Mouse (Mus musculus) naive thymus-derived CD4-positive, alpha-beta T cell, adult 2 months (primary cell): ENCODE results near the gene Rgs6.

Experiments used
- DNase-seq: peaks from one replicate; pipeline ENCODE4 v3.0.0-alpha.2; 2011; ENCODE audit warnings: low read depth

Rgs6 gene

GRCm38 (mm10) chr12:82588017-82588416, at the start of gene Rgs6:
Rgs6 (plus strand) TSS chr12:82588292.
- DNase-seq: no peak

DNA sequence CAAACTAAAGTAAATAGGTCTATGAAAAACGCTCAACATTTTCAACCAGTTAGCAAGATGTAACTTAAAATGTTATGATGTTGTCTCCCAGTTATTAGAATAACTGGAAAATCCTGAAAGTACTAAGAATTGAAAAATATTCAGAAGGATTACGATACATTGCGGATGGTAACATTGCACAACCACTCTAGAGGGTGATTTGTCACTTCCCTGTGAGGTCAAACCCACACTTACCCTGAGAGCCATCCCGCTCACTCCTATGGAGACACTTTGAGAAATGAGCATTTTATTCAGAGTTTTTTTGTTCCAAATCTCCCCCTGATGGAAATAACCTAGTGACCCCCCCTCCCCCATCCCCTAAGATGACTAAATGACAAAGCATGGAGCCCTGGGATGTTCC, 41.0 kb upstream of the Rgs6 start:
- no peak for DNase-seq

GRCm38 (mm10) chr12:82549228-82549627, 38.9 kb upstream of the Rgs6 start:
- DNase-seq: no peak

DNA sequence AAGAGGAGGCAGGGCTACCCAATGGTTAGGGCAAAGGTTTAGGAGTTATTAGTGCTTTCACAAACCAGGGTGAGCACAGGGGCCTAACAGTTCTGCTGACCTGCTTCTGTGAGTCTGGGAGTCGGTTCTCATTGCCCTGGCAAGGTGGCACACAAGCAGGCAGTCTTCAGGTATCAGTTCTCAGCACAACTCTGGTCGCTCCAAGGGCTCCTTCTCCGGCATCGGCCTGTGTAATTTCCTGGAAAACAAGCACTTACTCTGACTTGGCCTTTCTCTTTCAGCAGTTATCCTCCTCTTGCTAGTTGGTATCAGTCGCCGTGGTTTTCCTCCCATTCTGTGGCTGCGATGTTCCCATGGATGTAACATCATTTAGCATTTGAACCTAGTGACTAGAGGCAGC, 38.0 kb upstream of the Rgs6 start:
- DNase-seq: no peak

- DNase-seq: no peak
These were observed 35.7 kb upstream of the Rgs6 start for GRCm38 (mm10) chr12:82552376-82552775.

DNA sequence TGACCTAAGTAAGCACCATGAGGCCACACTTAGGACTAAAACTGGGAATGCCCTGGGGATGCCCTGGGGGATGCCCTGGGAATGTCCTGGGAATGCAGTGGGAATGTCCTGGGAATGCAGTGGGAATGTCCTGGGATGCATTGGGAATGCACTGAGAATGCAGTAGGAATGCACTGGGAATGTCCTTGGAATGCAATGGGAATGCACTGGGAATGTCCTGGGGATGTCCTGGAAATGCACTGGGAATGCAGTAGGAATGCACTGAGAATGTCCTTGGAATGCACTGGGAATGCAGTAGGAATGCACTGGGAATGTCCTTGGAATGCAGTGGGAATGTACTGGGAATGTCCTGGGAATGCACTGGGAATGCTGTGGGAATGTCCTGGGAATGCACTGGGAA, 25.2 kb upstream of the Rgs6 start:
- DNase-seq: no peak

GRCm38 (mm10) chr12:82568370-82568769, 19.7 kb upstream of the Rgs6 start:
- no peak for DNase-seq

- DNase-seq: no peak
These were observed 15.4 kb upstream of the Rgs6 start for GRCm38 (mm10) chr12:82572706-82573105.

DNA sequence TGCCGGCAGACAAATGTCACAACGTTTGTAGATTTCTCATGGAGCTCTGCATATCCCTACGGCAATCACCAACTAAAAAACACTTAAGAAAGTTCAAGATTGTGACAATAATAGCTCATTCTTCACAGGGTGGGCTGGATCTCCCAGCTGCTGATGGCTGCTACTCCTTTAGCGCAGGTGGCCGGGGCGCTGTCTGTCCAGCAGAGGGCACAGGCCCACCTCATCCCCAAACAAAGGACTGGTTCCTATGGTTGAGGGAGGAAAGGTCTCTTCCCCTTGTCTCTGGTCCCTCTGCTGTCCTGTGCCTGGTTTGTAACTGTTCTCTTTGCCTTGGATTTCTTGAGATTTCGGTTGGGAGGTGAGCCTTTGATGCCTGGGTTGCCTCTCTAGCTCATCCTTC, 1.5 kb upstream of the Rgs6 start:
- DNase-seq: no peak

DNA sequence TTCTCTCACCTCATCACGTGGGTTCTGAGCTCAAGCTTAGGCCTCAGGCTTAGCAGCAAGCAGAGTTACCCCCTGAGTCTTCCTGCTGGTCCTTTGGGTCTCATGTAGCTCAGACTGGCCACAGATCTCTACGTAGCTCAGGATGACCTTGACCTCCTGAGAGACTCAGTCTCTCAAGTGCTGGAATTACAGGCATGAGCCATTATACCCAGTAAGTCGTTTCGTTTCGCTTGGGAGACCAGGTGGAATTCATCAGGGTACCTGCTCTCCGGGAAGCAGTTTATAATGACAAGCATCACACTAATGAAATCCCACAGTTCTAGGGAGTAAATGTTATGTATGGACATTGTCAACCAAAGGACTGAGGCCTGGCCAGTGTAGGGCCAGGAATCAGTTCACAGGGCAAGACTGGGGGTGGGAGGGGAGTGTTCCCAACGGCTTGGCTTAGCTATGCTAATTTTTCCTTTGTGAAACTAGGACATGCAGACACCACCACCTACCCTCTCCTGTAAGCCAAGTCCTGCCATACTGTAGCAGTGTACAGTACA, 670 bp upstream of the Rgs6 start:
- no peak for DNase-seq

- no peak for DNase-seq
These were observed 946 bp downstream of the Rgs6 start for GRCm38 (mm10) chr12:82588846-82589630.

GRCm38 (mm10) chr12:82599011-82599410, 10.9 kb downstream of the Rgs6 start:
- DNase-seq: no peak

DNA sequence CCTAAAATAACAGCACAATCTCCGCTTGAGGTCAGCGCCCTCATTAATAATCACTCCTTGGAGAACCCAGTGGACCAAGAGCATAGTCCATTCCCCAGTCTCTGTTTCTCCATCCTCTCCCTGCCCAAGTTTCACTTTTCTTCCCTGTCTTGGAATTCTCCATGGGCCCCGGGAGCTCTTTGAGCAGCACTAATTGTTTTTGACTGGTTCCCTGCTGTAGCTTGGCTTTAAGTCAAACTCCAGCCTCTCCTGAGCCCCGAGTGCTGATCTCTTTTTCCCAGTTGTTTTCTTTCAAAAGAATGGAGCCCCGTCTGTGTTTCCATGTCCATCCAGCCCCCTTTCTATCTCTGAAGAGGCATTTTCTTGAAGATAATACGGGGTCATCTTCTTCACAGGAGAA, 12.3 kb downstream of the Rgs6 start:
- DNase-seq: no peak

- no peak for DNase-seq
These were observed 14.7 kb downstream of the Rgs6 start for GRCm38 (mm10) chr12:82602823-82603222.

- no peak for DNase-seq
These were observed 15.2 kb downstream of the Rgs6 start for GRCm38 (mm10) chr12:82603308-82603707.

- DNase-seq: no peak
These were observed 15.9 kb downstream of the Rgs6 start for GRCm38 (mm10) chr12:82603979-82604378.

GRCm38 (mm10) chr12:82612769-82613660, 24.9 kb downstream of the Rgs6 start:
- no peak for DNase-seq

GRCm38 (mm10) chr12:82616486-82616812, 28.4 kb downstream of the Rgs6 start:
- no peak for DNase-seq

GRCm38 (mm10) chr12:82616813-82617681, 29.0 kb downstream of the Rgs6 start:
- DNase-seq: no peak

- no peak for DNase-seq
These were observed 29.7 kb downstream of the Rgs6 start for GRCm38 (mm10) chr12:82617682-82618370.

- no peak for DNase-seq
These were observed 52.3 kb downstream of the Rgs6 start for GRCm38 (mm10) chr12:82640441-82640840.
